Mouse (Mus musculus) intestine, embryonic 14.5 days (tissue): ENCODE measurements around the gene Plekhm3. TPM values are rescaled to one million over a fixed set of nuclear protein-coding genes. Genes with fewer than 3 reads are reported as not detected.

ENCODE experiments used
- ATAC-seq: fragments of 200-750 bp; cut with Nextera tagmentation; replicated peaks from 2 replicates; pipeline ENCODE4 v1.8.0; 2017; ENCODE audit warnings: low read depth, moderate number of reproducible peaks, moderate TSS enrichment, moderate library complexity; ENCODE audit not compliant: low FRiP score, low TSS enrichment
- DNase-seq: peaks from one replicate; pipeline ENCODE4 v3.0.0-alpha.2; 2018; ENCODE audit warnings: low spot score
- H3K27ac ChIP-seq: fragments of 300-500 bp; sonication (generic); 2 replicates; pipeline ENCODE4 v1.5.1; 2014; ENCODE audit warnings: low read depth, mild to moderate bottlenecking, control low read depth
- H3K27me3 ChIP-seq: fragments of 300-500 bp; sonication (generic); replicated peaks from 2 replicates; pipeline ENCODE4 v1.6.1; 2014; ENCODE audit warnings: low read length, control low read depth; ENCODE audit not compliant: control insufficient read depth, insufficient read depth
- H3K36me3 ChIP-seq: fragments of 300-500 bp; sonication (generic); 2 replicates; pipeline ENCODE4 v1.6.1; 2014; ENCODE audit warnings: low read length, control low read depth; ENCODE audit not compliant: control insufficient read depth, insufficient read depth
- H3K4me1 ChIP-seq: fragments of 300-500 bp; sonication (generic); replicated peaks from 2 replicates; pipeline ENCODE4 v1.6.1; 2014; ENCODE audit warnings: low read length, control low read depth, mixed read lengths; ENCODE audit not compliant: control insufficient read depth, insufficient read depth
- H3K4me2 ChIP-seq: fragments of 300-500 bp; sonication (generic); 2 replicates; pipeline ENCODE4 v1.6.1; 2014; ENCODE audit warnings: low read length
- H3K4me3 ChIP-seq: fragments of 300-500 bp; sonication (generic); 2 replicates; pipeline ENCODE4 v1.5.1; 2014; ENCODE audit warnings: low read depth, low read length, control low read depth, mixed read lengths
- H3K9ac ChIP-seq: fragments of 300-500 bp; sonication (generic); 2 replicates; pipeline ENCODE4 v1.6.1; 2014; ENCODE audit warnings: mild to moderate bottlenecking, low read length
- H3K9me3 ChIP-seq: fragments of 300-500 bp; sonication (generic); 2 replicates; pipeline ENCODE4 v1.6.1; 2016; ENCODE audit warnings: low read length, control low read depth; ENCODE audit not compliant: control insufficient read depth
- WGBS: fragments of 180-500 bp; shearing (Covaris S2); extraction: QIAGEN DNeasy Blood & Tissue Kit; methylation state at CpG from one replicate; pipeline ENCODE4 v1.1.7; 2014; 5-methylcytosine and 5-hydroxymethylcytosine counted together
- polyA plus RNA-seq: library from polyadenylated mRNA; unstranded; fragments of >200 nt; fragmentation: Nextera tagmentation; extraction: Ambion mirVana; gene quantifications from 2 replicates; pipeline ENCODE4 v1.2.1, GENCODE M21; 2014

The Plekhm3 gene
- polyA plus RNA-seq, result 8.2 and 8.3 TPM in 2 replicates

DNA sequence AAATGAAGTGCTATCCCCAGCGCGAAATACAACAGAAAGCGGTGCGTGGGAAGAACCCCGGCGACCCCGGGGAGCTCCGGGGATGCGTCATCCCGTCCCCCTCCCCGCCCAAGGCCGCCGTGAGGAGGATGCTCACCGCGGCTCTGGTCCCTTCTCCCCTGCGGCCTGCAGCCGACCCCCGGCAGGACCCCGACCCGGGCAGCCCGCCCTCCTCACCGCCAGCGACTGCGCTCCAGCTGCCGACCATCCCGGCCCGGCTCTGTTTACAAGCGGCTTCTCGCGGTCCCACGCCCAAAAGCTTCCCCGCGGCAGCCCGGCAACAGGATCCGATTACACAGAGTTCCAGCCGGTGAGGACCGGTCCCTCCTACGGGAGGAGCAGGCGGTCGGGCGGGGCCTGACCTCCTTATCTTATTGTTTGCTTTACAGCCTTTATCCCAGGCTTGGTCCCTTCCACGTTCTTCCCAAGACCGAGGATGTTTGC lies at the start of gene Plekhm3:
Gene Plekhm3 (minus strand): TSS at position 346 of the 483 bp plus-strand sequence.
- H3K4me3 ChIP-seq, result peak within 1 kb of the TSS; percentile 68
- WGBS, result 1% methylated on average over 43 of the region's 43 CpGs
- H3K4me1 ChIP-seq, result no peaks in the 10 kb centered on the region
- no peaks in the 10 kb centered on the region for H3K36me3 ChIP-seq
- peak; percentile 95 for ATAC-seq
- peak within 1 kb of the TSS; percentile 34; the same call in 1 of the 2 replicates for H3K27ac ChIP-seq
- no peaks in the 10 kb centered on the region for H3K27me3 ChIP-seq
- peak; percentile 90 for DNase-seq
- peak within 1 kb of the TSS; percentile 59 for H3K4me2 ChIP-seq
- peak within 1 kb of the TSS; percentile 68 for H3K9ac ChIP-seq
- peaks cover 3% of the 10 kb centered on the region; the same call in 1 of the 2 replicates for H3K9me3 ChIP-seq

DNA sequence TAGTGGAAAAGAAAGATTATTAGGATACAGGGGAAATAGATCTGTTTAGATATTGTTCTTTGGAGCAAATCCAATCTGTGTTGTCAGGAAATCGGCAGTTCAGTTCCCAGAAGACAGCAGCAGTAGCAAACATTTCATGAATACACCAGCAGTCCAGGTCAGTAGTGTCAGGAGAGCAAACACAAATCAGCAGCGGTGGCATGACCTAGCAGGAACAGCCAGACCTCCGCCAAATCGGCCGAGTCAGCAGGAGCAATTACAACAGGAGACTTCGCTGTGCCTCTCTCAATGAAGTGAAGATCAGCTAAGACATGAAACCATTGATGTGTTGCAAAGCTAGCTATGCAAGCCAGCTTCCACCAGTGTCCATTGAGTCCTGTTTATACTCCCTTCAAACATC lies 49.0 kb upstream of the Plekhm3 start:
- Histone ChIP-seq H3K9me3 (no peaks in the 10 kb centered on the region), H3K36me3 (no peaks in the 10 kb centered on the region), H3K4me3 (no peak overlapping the region), H3K9ac (no peak overlapping the region), H3K4me1 (no peaks in the 10 kb centered on the region), H3K27ac (no peak overlapping the region), H3K27me3 (no peaks in the 10 kb centered on the region), H3K4me2 (no peak overlapping the region)
- DNase-seq (no peak), ATAC-seq (no peak)
- WGBS, result 77% methylated on average over 6 of the region's 6 CpGs

DNA sequence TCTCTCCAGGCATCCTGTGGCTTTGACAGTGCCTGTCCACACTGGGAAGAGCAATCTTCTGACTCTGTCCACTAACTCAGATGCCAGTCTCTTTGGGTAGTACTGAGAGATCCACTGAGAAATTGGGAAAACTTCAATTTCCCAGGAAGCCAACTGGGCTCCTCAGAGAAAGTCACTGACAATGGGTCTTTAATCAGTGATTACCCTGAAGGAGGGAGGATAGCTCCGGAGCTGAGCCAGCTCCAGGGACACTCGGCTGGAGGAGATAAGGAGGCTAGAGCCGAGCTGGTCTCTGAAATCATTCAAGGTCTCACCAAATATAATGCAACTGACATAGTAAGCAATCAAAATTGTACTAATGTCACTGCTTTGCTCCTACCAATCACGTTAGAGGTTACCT lies 47.9 kb upstream of the Plekhm3 start:
- no peaks in the 10 kb centered on the region for H3K36me3 ChIP-seq
- H3K9ac ChIP-seq, result no peak overlapping the region
- H3K4me1 ChIP-seq, result no peaks in the 10 kb centered on the region
- no peak overlapping the region for H3K27ac ChIP-seq
- no peak overlapping the region for H3K4me2 ChIP-seq
- WGBS, result 74% methylated on average over 4 of the region's 4 CpGs
- DNase-seq (peak; percentile 15), ATAC-seq (no peak)
- no peaks in the 10 kb centered on the region for H3K9me3 ChIP-seq
- no peaks in the 10 kb centered on the region for H3K27me3 ChIP-seq
- no peak overlapping the region for H3K4me3 ChIP-seq

DNA sequence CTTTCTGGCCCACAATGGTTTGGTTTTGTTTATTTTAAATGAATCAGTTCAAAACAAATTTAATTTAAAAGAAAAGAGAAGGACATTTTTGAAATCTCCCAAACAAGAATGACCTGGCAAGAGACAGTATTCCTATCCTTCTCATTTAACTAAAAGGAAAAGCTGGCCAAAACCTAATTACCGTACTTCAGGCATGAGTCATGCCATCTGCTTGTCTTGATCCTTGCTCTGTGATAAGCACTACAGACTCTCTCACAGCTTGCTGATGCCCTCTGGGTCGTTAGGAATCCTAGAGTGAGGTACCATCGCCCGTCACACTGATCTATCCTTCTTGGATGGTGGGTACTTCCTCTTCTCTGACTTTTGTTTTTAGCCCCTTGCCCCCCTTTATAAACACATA lies 36.6 kb upstream of the Plekhm3 start:
- Histone ChIP-seq H3K9me3 (no peaks in the 10 kb centered on the region), H3K9ac (no peak overlapping the region), H3K27me3 (no peaks in the 10 kb centered on the region), H3K4me2 (no peak overlapping the region), H3K36me3 (no peaks in the 10 kb centered on the region), H3K4me1 (no peaks in the 10 kb centered on the region), H3K4me3 (no peak overlapping the region), H3K27ac (no peak overlapping the region)
- WGBS, result 62% methylated on average over 4 of the region's 4 CpGs
- ATAC-seq (no peak), DNase-seq (no peak)

DNA sequence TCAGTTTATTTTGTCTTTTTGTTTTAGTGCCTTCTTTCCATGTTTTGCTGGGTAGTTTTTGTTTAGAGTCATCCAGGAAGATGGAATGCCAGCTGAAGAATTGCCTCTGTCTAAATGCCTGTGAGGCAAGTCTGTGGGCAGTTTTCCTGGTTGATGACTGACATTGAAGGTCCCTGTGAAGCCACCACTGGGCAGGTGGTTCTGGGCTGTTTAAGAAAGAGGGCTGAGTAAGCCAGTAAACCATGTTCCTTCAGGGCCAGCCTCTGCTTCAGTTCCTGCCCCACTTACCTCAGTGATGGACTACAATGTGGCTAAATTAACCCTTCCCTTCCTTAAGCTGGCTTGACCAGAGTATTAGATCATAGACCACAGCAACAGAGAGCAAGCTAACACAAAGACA lies 31.6 kb upstream of the Plekhm3 start:
- no peaks in the 10 kb centered on the region for H3K4me1 ChIP-seq
- no peaks in the 10 kb centered on the region for H3K27me3 ChIP-seq
- H3K9me3 ChIP-seq, result no peaks in the 10 kb centered on the region
- no peaks in the 10 kb centered on the region for H3K36me3 ChIP-seq
- ATAC-seq (no peak), DNase-seq (no peak)
- no peak overlapping the region for H3K27ac ChIP-seq
- H3K4me2 ChIP-seq, result no peak overlapping the region
- H3K4me3 ChIP-seq, result no peak overlapping the region
- H3K9ac ChIP-seq, result no peak overlapping the region

DNA sequence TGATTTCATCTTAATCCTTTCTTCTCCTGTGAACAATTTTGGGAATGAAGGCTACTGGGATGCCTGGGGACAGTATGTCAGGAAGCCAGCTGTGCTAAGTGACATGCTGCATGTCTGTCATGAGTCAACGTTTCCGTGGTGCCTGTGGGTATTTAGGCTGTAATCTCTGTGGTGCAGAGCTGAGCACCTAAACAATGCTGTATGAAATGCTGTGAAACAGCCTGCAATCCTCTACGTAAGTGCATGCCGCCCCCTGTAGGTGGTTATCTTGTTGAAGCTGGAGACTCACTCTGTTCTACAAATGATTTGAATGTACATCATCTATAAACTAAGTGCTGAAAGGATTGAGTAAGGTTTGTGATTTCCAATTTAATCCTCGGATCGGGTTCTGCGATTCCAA lies 29.5 kb upstream of the Plekhm3 start:
- ATAC-seq, result no peak
- Histone ChIP-seq H3K4me3 (no peak overlapping the region), H3K27ac (no peak overlapping the region), H3K9ac (no peak overlapping the region), H3K4me1 (no peaks in the 10 kb centered on the region), H3K36me3 (no peaks in the 10 kb centered on the region), H3K27me3 (no peaks in the 10 kb centered on the region), H3K9me3 (no peaks in the 10 kb centered on the region), H3K4me2 (no peak overlapping the region)
- 48% methylated on average over 7 of the region's 7 CpGs for WGBS
- peak; percentile 72 for DNase-seq

DNA sequence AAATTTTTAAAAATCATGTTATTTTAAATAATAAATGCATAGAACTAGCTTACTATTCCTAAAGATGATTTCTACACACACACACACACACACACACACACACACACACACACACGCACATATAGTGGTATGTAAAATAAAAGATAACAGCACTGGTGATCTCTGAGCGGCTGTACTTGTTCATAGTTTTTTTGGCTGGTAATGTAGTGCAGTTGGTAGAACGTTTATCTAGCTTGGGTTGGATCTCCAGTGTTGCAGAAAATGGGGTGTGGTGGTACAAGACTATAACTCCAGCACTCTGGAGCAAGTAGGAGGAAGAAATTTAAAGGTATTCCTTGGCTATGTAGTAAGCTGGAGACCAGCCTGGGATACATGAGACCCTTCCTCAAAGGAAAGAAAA lies 26.6 kb upstream of the Plekhm3 start:
- Histone ChIP-seq H3K27ac (no peak overlapping the region), H3K36me3 (no peaks in the 10 kb centered on the region), H3K9ac (no peak overlapping the region), H3K4me3 (no peak overlapping the region), H3K9me3 (no peaks in the 10 kb centered on the region), H3K4me1 (no peaks in the 10 kb centered on the region), H3K27me3 (no peaks in the 10 kb centered on the region), H3K4me2 (no peak overlapping the region)
- 83% methylated on average over 3 of the region's 3 CpGs for WGBS
- DNase-seq (no peak), ATAC-seq (no peak)

DNA sequence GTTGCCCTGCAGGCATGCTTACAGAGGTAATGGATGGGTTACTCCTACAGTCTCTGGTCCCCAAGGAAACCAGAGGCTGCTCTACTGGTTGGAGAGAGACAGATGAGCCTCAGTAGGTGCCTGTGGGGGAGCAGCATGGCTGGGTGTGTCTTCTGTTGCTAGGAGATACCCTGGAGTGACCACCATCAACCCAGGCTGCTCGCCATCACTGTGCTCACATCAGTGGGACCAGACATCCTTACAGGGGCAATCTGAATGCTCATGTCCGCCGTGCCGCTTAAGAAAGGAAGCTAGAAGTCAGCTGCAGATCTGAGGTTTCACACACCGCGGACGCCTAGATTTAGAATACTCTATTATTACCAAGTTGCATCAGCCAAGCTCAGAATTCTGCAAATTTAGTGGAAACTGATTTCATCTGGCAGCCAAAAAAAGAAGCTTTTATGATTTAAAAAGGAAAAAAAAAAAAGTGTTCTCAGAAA lies 21.7 kb upstream of the Plekhm3 start:
- H3K27me3 ChIP-seq, result no peaks in the 10 kb centered on the region
- H3K36me3 ChIP-seq, result no peaks in the 10 kb centered on the region
- H3K4me1 ChIP-seq, result no peaks in the 10 kb centered on the region
- no peak overlapping the region for H3K27ac ChIP-seq
- 71% methylated on average over 7 of the region's 7 CpGs for WGBS
- H3K9me3 ChIP-seq, result no peaks in the 10 kb centered on the region
- DNase-seq (no peak), ATAC-seq (no peak)
- H3K9ac ChIP-seq, result no peak overlapping the region
- no peak overlapping the region for H3K4me2 ChIP-seq
- no peak overlapping the region for H3K4me3 ChIP-seq

DNA sequence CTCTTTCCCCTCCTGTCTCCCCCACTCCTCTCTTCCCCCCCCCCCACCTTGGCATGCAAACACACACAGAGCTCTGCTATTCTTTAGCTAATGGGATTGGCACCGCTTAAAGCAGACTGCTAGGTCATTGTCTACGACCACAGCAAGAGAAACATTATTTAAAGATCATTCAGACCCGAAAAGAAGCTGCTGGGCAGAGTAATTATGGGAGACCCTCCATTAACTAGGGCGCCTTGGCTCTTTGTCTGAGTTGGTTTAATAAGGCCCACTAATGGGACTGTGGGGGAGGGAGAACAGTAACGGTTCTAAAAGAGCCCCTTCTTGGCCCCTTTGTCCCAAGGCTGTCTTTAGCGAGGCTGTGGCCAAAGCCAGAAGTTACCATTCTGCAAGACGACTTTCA lies 18.7 kb upstream of the Plekhm3 start:
- no peak for DNase-seq
- no peak overlapping the region for H3K27ac ChIP-seq
- no peaks in the 10 kb centered on the region for H3K9me3 ChIP-seq
- H3K36me3 ChIP-seq, result no peaks in the 10 kb centered on the region
- H3K4me3 ChIP-seq, result no peak overlapping the region
- H3K4me1 ChIP-seq, result no peaks in the 10 kb centered on the region
- WGBS, result 53% methylated on average over 7 of the region's 7 CpGs
- no peak overlapping the region for H3K4me2 ChIP-seq
- ATAC-seq, result no peak
- H3K27me3 ChIP-seq, result no peaks in the 10 kb centered on the region
- no peak overlapping the region for H3K9ac ChIP-seq
